Mouse (Mus musculus): ENCODE data around the gene Mpzl2.
"Not testable (repeated sequence)": the region's sequence is repeated elsewhere in the genome, so short reads cannot be mapped to it uniquely, and the experiment has no call there.

Gene Mpzl2

GRCm38 (mm10) chr9:45014879-45015278 is 24.7 kb upstream of the Mpzl2 start:
- H3K27me3 ChIP-seq (ENCODE audit: control insufficient read depth, insufficient read depth, low read length, poor library complexity, severe bottlenecking): no peaks in the 10 kb centered on the region
- DNase-seq (ENCODE audit: low read depth, low spot score): peak; percentile 64
- H3K36me3 ChIP-seq (ENCODE audit: control insufficient read depth, insufficient read depth, low read length, poor library complexity, severe bottlenecking): no peaks in the 10 kb centered on the region

GRCm38 (mm10) chr9:45015841-45016240 is 23.8 kb upstream of the Mpzl2 start:
- no peaks in the 10 kb centered on the region for H3K36me3 ChIP-seq (ENCODE audit: control insufficient read depth, insufficient read depth, low read length, poor library complexity, severe bottlenecking)
- H3K27me3 ChIP-seq (ENCODE audit: control insufficient read depth, insufficient read depth, low read length, poor library complexity, severe bottlenecking): no peaks in the 10 kb centered on the region
- DNase-seq (ENCODE audit: low read depth, low spot score): no peak

GRCm38 (mm10) chr9:45018031-45018430 is 21.6 kb upstream of the Mpzl2 start:
- H3K36me3 ChIP-seq (ENCODE audit: control insufficient read depth, insufficient read depth, low read length, poor library complexity, severe bottlenecking): no peaks in the 10 kb centered on the region
- H3K27me3 ChIP-seq (ENCODE audit: control insufficient read depth, insufficient read depth, low read length, poor library complexity, severe bottlenecking): no peaks in the 10 kb centered on the region
- DNase-seq (ENCODE audit: low read depth, low spot score): no peak

GRCm38 (mm10) chr9:45022800-45023199 is 16.8 kb upstream of the Mpzl2 start:
- peak; percentile 87 for DNase-seq (ENCODE audit: low read depth, low spot score)
- H3K27me3 ChIP-seq (ENCODE audit: control insufficient read depth, insufficient read depth, low read length, poor library complexity, severe bottlenecking): no peaks in the 10 kb centered on the region
- H3K36me3 ChIP-seq (ENCODE audit: control insufficient read depth, insufficient read depth, low read length, poor library complexity, severe bottlenecking): no peaks in the 10 kb centered on the region

- no peaks in the 10 kb centered on the region for H3K36me3 ChIP-seq (ENCODE audit: control insufficient read depth, insufficient read depth, low read length, poor library complexity, severe bottlenecking)
- H3K27me3 ChIP-seq (ENCODE audit: control insufficient read depth, insufficient read depth, low read length, poor library complexity, severe bottlenecking): no peaks in the 10 kb centered on the region
- no peak for DNase-seq (ENCODE audit: low read depth, low spot score)
Observed at GRCm38 (mm10) chr9:45023638-45024037, 16.0 kb upstream of the Mpzl2 start.

GRCm38 (mm10) chr9:45024187-45024586 is 15.4 kb upstream of the Mpzl2 start:
- Histone ChIP-seq H3K36me3 (ENCODE audit: control insufficient read depth, insufficient read depth, low read length, poor library complexity, severe bottlenecking) (no peaks in the 10 kb centered on the region), H3K27me3 (ENCODE audit: control insufficient read depth, insufficient read depth, low read length, poor library complexity, severe bottlenecking) (no peaks in the 10 kb centered on the region)
- no peak for DNase-seq (ENCODE audit: low read depth, low spot score)

- H3K36me3 ChIP-seq (ENCODE audit: control insufficient read depth, insufficient read depth, low read length, poor library complexity, severe bottlenecking): no peaks in the 10 kb centered on the region
- no peak for DNase-seq (ENCODE audit: low read depth, low spot score)
- H3K27me3 ChIP-seq (ENCODE audit: control insufficient read depth, insufficient read depth, low read length, poor library complexity, severe bottlenecking): no peaks in the 10 kb centered on the region
Observed at GRCm38 (mm10) chr9:45027376-45027775, 12.2 kb upstream of the Mpzl2 start.

GRCm38 (mm10) chr9:45030341-45030740 is 9.3 kb upstream of the Mpzl2 start:
- DNase-seq (ENCODE audit: low read depth, low spot score): peak; percentile 71
- no peaks in the 10 kb centered on the region; the same call in 1 of the 2 replicates for H3K27me3 ChIP-seq (ENCODE audit: control insufficient read depth, insufficient read depth, low read length, poor library complexity, severe bottlenecking)
- no peaks in the 10 kb centered on the region for H3K36me3 ChIP-seq (ENCODE audit: control insufficient read depth, insufficient read depth, low read length, poor library complexity, severe bottlenecking)

GRCm38 (mm10) chr9:45032261-45032660 is 7.3 kb upstream of the Mpzl2 start:
- no peaks in the 10 kb centered on the region; the same call in 1 of the 2 replicates for H3K27me3 ChIP-seq (ENCODE audit: control insufficient read depth, insufficient read depth, low read length, poor library complexity, severe bottlenecking)
- no peaks in the 10 kb centered on the region for H3K36me3 ChIP-seq (ENCODE audit: control insufficient read depth, insufficient read depth, low read length, poor library complexity, severe bottlenecking)
- no peak for DNase-seq (ENCODE audit: low read depth, low spot score)

- Histone ChIP-seq H3K27me3 (ENCODE audit: control insufficient read depth, insufficient read depth, low read length, poor library complexity, severe bottlenecking) (no peaks in the 10 kb centered on the region; the same call in 1 of the 2 replicates), H3K36me3 (ENCODE audit: control insufficient read depth, insufficient read depth, low read length, poor library complexity, severe bottlenecking) (no peaks in the 10 kb centered on the region)
- no peak for DNase-seq (ENCODE audit: low read depth, low spot score)
Observed at GRCm38 (mm10) chr9:45034526-45034925, 5.1 kb upstream of the Mpzl2 start.

GRCm38 (mm10) chr9:45037803-45038202 is 1.8 kb upstream of the Mpzl2 start:
- H3K36me3 ChIP-seq (ENCODE audit: control insufficient read depth, insufficient read depth, low read length, poor library complexity, severe bottlenecking); H3K27me3 ChIP-seq (ENCODE audit: control insufficient read depth, insufficient read depth, low read length, poor library complexity, severe bottlenecking); DNase-seq (ENCODE audit: low read depth, low spot score): not testable (repeated sequence)

GRCm38 (mm10) chr9:45040066-45040845 is 657 bp downstream of the Mpzl2 start:
- Histone ChIP-seq H3K27me3 (ENCODE audit: control insufficient read depth, insufficient read depth, low read length, poor library complexity, severe bottlenecking) (no peaks in the 10 kb centered on the region), H3K36me3 (ENCODE audit: control insufficient read depth, insufficient read depth, low read length, poor library complexity, severe bottlenecking) (no peaks in the 10 kb centered on the region)
- DNase-seq (ENCODE audit: low read depth, low spot score): peak; percentile 26

GRCm38 (mm10) chr9:45041131-45041838 is 1.7 kb downstream of the Mpzl2 start:
- H3K36me3 ChIP-seq (ENCODE audit: control insufficient read depth, insufficient read depth, low read length, poor library complexity, severe bottlenecking): no peaks in the 10 kb centered on the region
- peak; percentile 52 for DNase-seq (ENCODE audit: low read depth, low spot score)
- no peaks in the 10 kb centered on the region for H3K27me3 ChIP-seq (ENCODE audit: control insufficient read depth, insufficient read depth, low read length, poor library complexity, severe bottlenecking)

GRCm38 (mm10) chr9:45042056-45042720 is 2.6 kb downstream of the Mpzl2 start:
- Histone ChIP-seq H3K27me3 (ENCODE audit: control insufficient read depth, insufficient read depth, low read length, poor library complexity, severe bottlenecking) (no peaks in the 10 kb centered on the region), H3K36me3 (ENCODE audit: control insufficient read depth, insufficient read depth, low read length, poor library complexity, severe bottlenecking) (no peaks in the 10 kb centered on the region)
- no peak for DNase-seq (ENCODE audit: low read depth, low spot score)

GRCm38 (mm10) chr9:45042947-45043346 is 3.3 kb downstream of the Mpzl2 start:
- Histone ChIP-seq H3K27me3 (ENCODE audit: control insufficient read depth, insufficient read depth, low read length, poor library complexity, severe bottlenecking) (no peaks in the 10 kb centered on the region), H3K36me3 (ENCODE audit: control insufficient read depth, insufficient read depth, low read length, poor library complexity, severe bottlenecking) (no peaks in the 10 kb centered on the region)
- DNase-seq (ENCODE audit: low read depth, low spot score): no peak

All from splenic B cell, adult 2 months (primary cell).